Mouse (Mus musculus) cerebellum, postnatal 4 days (tissue): Measurements from ENCODE around the gene Rpl12.

Source experiments
- DNase-seq, 2 experiments: peaks; one replicate each; pipeline ENCODE4 v3.0.0; 2022; ENCODE audit warnings: low spot score in 2 of 2, mixed read lengths in 1 of 2

The Rpl12 gene

DNA sequence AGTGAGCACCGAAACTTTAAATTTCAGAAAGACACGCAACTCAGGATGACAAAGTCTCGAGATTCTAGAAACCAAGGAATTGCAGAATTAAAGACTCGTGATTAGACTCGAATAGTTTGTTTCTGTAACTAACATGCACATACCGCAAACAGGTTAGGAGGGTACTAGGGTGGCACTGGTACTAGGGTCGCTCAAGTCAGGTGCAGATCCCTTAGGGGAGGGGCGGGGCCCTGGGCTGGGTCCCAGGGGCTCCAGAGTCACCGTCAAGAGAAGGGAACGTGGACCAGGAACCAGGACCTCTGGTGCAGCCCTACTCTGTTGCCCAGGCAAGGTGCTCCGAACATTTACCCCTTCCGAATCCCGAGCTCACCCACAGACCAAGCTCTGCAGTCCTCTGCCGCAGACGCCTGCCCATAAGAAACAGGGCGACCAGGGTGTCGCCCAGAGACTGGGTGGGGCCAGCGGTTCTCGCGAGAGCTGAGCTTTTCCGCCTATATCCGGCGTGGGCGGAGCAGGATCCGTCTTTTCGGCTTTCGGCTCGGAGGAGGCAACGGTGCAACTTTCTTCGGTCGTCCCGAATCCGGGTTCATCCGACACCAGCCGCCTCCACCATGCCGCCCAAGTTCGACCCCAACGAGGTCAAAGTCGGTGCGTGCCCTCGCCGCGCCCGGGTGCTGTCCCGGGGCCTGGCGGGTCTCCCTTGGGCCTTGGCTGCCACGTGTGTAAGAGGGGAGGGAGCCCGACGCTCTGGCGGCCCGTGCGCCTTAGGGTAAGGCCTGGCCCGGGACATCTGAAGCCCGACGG lies at the start of gene Rpl12, which contains the start of gene Lrsam1:
TSS of gene Rpl12 (plus strand) at position 368 of the 804 bp plus-strand sequence.
TSS of gene Lrsam1 (minus strand) at position 423 of the 804 bp plus-strand sequence.
- DNase-seq, result peak; percentile 81 to 93

GRCm38 (mm10) chr2:32911639-32912182 lies 49.6 kb upstream of the Rpl12 start:
- DNase-seq, result no peak

DNA sequence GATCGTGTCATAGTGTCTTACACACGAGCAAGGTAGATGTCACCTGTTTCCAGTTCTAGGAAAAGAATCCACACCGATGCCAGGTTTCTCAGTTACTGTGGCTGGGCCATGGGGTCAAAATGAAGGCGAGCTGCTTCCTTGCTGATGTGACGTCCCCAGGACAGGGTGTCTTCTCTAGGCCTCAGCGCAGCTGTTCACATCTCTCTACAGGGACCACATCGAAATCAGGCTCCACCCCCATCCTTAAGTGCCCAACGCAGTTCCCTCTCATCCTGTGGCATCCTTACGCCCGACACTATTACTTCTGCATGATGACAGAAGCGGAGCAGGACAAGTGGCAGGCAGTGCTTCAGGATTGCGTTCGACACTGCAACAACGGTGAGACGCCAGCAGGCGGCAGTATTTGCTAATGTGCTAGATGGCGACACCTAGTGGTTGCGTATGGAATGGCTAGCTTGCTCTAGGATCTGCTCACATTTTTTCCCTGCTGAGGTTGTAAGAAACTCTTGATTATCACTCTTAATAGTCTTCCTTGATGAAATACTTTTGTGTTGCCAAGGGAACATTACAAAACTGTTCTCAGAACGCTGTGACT lies 49.1 kb upstream of the Rpl12 start:
- DNase-seq, result peak; percentile 78 to 89

DNA sequence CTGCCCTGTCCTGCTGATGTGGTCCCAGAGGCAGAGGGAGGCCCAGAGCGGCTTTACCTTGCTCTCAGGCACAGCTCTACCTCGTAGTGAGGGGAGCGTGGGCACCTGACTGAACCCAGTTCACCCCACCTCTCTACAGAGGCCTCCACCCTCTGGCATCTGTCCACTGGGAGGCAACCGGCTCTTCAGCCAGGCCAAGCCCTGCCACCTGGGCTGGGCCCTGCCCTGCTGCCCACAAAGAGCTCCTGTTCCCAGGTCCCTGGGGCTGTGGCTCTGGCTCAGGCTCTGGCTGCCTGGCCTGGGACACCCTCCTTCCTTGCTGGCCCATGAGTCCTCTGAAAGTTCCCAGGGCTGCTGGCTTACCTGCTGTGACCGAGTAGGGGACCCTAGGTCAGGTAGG lies 47.0 kb upstream of the Rpl12 start:
- DNase-seq, result no peak

GRCm38 (mm10) chr2:32914896-32915295 lies 46.5 kb upstream of the Rpl12 start:
- DNase-seq, result no peak

DNA sequence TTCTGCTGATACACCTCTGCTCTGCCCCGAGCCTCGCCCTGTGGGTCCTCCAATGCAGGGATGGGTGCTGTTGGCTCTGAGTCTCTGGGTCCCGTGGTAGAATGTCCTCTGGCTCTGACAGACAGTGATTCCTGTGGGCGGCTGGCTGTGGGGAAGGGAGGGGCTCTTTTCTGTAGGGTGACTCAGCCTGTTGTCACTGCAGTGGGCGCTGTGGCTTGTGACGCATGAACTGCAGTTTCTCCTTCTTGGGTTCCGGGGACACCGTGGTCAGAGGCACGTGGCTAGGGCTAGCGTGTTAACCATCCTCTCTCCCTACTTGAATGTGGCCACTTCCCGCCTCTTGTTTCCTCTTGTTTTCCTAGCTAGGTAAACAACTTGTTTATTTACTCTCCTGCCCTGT lies 43.8 kb upstream of the Rpl12 start:
- no peak for DNase-seq

GRCm38 (mm10) chr2:32918391-32918790 lies 43.0 kb upstream of the Rpl12 start:
- no peak for DNase-seq

DNA sequence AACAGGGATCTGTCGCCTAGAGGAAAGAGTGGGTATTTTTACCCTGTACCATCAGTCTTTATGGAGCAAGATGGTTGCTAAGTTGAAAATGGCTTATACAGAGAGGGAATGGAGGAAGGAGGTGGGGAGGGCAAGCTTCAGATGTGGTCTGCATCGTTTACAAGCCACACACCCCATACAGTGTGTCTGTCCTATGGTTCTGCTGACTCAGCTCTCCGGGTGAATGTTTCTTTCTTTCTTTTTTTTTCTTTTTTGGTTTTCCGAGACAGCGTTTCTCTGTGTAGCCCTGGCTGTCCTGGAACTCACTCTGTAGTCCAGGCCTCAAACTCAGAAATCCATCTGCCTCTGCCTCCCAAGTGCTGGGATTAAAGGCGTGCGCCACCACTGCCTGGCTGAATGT lies 40.1 kb upstream of the Rpl12 start:
- DNase-seq, result no peak

DNA sequence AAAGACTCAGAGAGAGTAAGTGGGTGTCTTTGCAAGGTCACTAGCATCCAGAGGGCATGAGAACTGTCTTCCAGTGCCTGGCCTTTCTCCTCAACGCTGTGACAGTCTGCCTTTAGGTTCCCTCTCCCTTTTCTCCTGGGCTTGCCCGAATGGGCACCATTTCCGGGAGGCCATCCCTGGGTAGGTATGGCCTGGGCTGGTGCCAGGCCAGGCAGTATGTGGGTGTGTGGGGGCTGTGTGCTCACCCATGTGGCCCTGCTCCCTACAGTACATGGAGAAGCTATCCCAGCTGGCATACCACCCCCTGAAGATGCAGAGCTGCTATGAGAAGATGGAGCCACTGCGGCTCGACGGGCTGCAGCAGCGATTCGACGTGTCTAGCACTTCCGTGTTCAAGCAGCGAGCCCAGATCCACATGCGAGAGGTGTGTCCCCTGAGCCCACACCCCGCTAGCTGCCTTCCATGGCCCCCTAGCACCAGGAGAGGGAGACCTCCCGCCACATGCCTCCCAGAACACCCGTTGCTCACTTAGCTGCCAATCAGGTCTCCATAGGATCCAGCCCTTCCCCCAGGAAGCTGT lies 39.5 kb upstream of the Rpl12 start:
- DNase-seq, result no peak

DNA sequence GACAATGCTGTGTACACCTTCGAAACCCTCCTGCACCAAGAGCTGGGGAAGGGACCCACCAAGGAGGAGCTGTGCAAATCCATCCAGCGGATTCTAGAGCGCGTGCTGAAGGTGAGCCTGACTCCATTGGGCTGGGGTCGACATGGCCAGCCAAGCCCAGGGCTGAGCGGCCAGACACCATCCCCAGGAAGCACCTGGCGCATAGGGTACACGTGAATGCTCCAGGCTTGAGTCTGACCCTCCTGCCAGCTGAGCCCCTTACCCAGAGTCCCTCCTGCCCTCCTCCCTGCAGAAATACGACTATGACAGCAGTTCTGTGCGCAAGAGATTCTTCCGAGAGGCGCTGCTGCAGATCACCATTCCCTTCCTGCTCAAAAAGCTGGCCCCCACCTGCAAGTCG lies 38.8 kb upstream of the Rpl12 start:
- no peak for DNase-seq

DNA sequence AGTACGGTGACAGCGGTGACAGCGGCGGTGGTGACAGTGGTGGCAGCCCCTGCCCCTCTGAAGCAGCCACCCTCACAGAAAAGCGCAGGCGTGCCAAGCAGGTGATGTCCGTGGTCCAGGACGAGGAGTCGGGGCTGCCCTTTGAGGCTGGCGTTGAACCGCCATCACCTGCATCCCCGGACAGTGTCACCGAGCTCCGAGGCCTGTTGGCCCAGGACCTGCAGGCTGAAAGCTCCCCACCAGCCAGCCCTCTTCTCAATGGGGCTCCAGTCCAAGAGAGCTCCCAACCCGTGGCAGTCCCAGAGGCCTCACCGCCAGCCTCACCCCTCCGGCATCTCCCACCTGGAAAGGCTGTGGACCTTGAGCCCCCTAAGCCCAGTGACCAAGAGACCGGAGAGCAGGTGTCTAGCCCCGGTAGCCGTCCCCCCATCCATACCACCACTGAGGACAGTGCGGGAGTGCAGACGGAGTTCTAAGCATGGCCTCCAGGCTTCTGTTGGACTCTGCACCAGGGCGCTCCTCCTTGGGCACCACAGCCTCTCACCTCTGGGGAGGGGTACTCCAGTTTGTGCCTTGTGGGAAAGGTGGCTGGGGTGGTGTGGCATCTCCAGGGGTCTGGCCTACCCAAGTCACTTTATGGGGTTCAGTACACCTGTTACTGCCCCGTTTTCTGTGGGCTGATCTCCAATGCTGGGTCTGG lies 37.7 kb upstream of the Rpl12 start:
- DNase-seq, result no peak

DNA sequence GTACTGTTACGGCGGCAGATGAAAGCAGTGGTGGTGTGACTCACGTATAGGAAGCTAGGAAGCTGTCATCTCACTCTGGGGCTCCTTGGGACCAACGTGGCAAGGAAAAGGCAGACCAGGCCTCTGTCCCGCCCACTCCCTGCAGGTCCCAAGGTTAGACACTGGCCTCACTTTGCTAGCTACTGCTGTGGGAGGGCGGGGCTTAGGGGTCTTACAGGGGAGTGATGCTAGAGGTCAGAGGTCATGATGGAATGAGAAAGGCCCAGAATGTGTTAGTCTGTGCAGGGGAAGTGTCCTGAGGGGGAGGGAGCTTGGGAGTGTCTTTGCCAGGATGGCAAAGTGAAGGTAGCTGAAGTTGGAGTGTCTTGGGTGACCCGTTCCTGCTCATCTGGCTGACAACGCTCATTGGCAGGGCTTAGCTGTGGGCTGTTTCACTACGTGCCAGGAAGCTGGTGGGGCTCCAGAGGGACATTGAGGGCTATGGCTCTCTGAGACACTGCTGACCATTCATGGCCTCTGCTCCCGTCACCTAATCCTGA lies 37.0 kb upstream of the Rpl12 start:
- DNase-seq, result no peak

- no peak for DNase-seq
These were observed 34.9 kb upstream of the Rpl12 start for GRCm38 (mm10) chr2:32926330-32927075.

GRCm38 (mm10) chr2:32927624-32928234 lies 33.6 kb upstream of the Rpl12 start:
- no peak for DNase-seq

DNA sequence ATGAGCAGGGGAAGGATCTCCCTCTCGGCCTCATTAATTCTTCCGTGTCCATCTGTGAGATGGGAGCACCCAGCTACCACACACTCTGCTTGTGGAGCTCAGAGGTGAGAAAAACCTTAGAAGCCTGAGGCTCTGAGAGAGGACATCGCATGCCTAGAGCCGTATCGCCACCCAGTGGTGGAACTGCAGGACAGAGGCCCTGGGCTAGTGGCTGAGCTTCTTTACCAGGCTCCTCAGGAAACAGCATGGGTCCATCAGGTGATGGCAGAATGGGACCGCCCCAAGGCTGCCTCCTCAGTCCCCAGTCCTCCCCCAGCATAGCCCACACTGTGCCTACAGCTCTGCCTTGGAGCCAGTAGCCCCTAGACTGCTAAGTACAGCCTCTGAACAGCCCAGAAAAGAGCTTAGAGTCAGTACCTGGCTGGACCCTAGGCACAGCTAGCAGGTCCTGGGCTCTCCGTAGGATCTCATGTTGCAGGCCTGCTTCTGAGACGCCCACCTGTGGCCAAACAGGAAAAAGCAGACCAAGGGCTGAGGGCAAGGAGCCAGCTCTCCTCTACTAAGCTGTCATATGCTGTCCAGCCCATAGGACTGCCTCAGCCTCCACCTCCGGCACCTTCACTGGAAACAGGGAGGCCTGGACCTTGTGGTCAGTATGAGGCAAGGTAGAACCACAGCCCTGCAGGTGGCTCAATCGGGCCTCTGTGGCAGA lies 33.0 kb upstream of the Rpl12 start:
- DNase-seq, result peak; percentile 51 to 73

DNA sequence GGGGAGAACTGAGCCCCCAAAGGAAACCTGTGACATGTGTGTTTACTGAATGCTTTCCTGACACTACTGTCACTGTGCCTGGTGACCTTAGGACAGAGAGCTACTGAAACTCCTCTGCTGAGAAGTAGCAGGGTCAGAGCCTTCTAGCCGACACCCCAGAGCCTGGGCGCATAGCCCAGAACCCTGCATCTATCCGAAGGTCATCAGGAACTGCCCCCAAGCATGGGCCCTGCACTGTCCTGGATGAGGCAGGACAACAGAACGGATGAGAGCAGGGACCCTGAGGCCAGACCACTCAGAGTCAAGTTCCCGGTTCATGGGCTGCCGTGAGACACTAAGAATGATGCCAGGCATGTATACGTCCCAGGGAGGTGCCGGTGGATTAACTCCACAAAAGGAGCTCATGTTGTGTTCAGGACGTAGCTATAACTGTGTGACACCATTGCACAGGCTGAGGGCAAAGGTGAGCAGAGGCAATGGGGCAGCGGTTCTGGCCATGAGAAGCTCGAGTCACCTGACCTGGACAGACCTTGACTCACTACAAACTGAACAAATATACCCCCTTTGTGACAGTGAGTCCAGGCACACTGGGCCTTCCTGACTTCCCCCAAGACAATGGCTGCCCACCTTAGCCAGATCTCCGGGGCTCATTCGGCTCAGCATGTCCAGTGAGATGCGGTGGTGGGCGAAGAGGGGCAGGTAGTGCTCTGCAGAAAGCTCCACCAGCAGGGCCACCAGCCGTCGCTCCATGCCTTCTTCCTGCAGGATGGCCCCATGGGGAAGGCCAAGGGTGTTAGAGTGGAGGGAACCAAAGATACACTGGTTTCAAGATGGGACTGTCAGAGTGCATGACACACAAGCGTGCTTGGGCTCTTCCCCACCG lies 32.2 kb upstream of the Rpl12 start:
- no peak for DNase-seq

- DNase-seq, result no peak
These were observed 29.6 kb upstream of the Rpl12 start for GRCm38 (mm10) chr2:32931730-32932129.

DNA sequence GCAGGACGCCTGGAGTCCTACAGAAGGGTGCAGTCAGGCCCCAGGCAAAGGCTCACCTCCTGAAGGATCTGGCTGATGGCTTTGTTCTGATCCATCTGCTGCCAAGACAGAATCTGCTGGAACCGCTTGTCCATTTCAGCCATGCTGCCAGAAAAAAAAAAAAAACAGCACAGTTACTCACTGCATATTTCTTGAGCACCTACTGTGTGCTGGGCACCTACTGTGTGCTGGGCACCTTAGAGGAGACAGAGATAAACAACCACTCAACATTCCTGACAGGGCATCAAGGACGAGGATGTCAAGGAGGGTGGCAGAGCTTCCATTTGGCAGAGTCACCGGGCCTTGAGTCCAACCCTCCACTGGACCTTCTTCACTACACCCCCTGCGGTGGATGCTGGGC lies 22.6 kb upstream of the Rpl12 start:
- DNase-seq, result no peak

- DNase-seq, result no peak
These were observed 21.9 kb upstream of the Rpl12 start for GRCm38 (mm10) chr2:32939418-32939817.
